Mouse (Mus musculus) intestine, embryonic 16.5 days (tissue): ENCODE measurements around the gene Inip. TPM values are rescaled to one million over a fixed set of nuclear protein-coding genes. Genes with fewer than 3 reads are reported as not detected.

Experiments
- ATAC-seq: fragments of 200-750 bp; cut with Nextera tagmentation; 2 replicates; pipeline ENCODE4 v1.8.0; 2017; ENCODE audit warnings: moderate TSS enrichment, moderate library complexity
- H3K27ac ChIP-seq: fragments of 300-500 bp; sonication (generic); 2 replicates; pipeline ENCODE4 v1.5.1; 2014; ENCODE audit warnings: mild to moderate bottlenecking, low read length
- H3K27me3 ChIP-seq: fragments of 300-500 bp; sonication (generic); replicated peaks from 2 replicates; pipeline ENCODE4 v1.6.1; 2014; ENCODE audit warnings: low read length, control low read depth, mixed read lengths; ENCODE audit not compliant: control insufficient read depth, insufficient read depth
- H3K36me3 ChIP-seq: fragments of 300-500 bp; sonication (generic); 2 replicates; pipeline ENCODE4 v1.6.1; 2014; ENCODE audit warnings: low read length, control low read depth; ENCODE audit not compliant: control insufficient read depth, insufficient read depth
- H3K4me1 ChIP-seq: fragments of 300-500 bp; sonication (generic); 2 replicates; pipeline ENCODE4 v1.6.1; 2014; ENCODE audit warnings: low read length, control low read depth, mixed read lengths; ENCODE audit not compliant: control insufficient read depth, insufficient read depth
- H3K4me2 ChIP-seq: fragments of 300-500 bp; sonication (generic); 2 replicates; pipeline ENCODE4 v1.6.1; 2014; ENCODE audit warnings: low read depth, low read length, control low read depth
- H3K4me3 ChIP-seq: fragments of 300-500 bp; sonication (generic); 2 replicates; pipeline ENCODE4 v1.5.1; 2014; ENCODE audit warnings: mild to moderate bottlenecking, low read length
- H3K9ac ChIP-seq: fragments of 300-500 bp; sonication (generic); 2 replicates; pipeline ENCODE4 v1.6.1; 2014; ENCODE audit warnings: low read depth, low read length
- H3K9me3 ChIP-seq: fragments of 300-500 bp; sonication (generic); 2 replicates; pipeline ENCODE4 v1.6.1; 2016; ENCODE audit warnings: low read length, control low read depth; ENCODE audit not compliant: control insufficient read depth
- WGBS: fragments of 180-500 bp; shearing (Covaris S2); extraction: QIAGEN DNeasy Blood & Tissue Kit; methylation state at CpG from one replicate; pipeline ENCODE4 v1.1.7; 2014; 5-methylcytosine and 5-hydroxymethylcytosine counted together
- polyA plus RNA-seq: library from polyadenylated mRNA; unstranded; fragments of >200 nt; fragmentation: Nextera tagmentation; extraction: Ambion mirVana; gene quantifications from 2 replicates; pipeline ENCODE4 v1.2.1, GENCODE M21; 2015

The Inip gene
- 33.3 and 37.6 TPM in 2 replicates for polyA plus RNA-seq

GRCm38 (mm10) chr4:59801489-59801888 lies at the start of gene Inip:
TSS of gene Inip (minus strand) at chr4:59801589.
- H3K9me3 ChIP-seq, result no peaks in the 10 kb centered on the region
- H3K9ac ChIP-seq, result no peak within 1 kb of the TSS
- no peak within 1 kb of the TSS for H3K4me3 ChIP-seq
- no peak within 1 kb of the TSS for H3K4me2 ChIP-seq
- 0 out of 2 replicates have a peak, but pooled peaks cover 2% of the 10 kb centered on the region for H3K4me1 ChIP-seq
- H3K27ac ChIP-seq, result no peak within 1 kb of the TSS
- no peaks in the 10 kb centered on the region for H3K36me3 ChIP-seq
- no peaks in the 10 kb centered on the region for H3K27me3 ChIP-seq
- no peak for ATAC-seq

GRCm38 (mm10) chr4:59850181-59850580 lies 48.8 kb upstream of the Inip start:
- Histone ChIP-seq H3K9ac (no peak overlapping the region), H3K4me1 (no peaks in the 10 kb centered on the region), H3K27me3 (no peaks in the 10 kb centered on the region), H3K4me2 (no peak overlapping the region), H3K27ac (no peak overlapping the region), H3K9me3 (no peaks in the 10 kb centered on the region), H3K36me3 (no peaks in the 10 kb centered on the region), H3K4me3 (no peak overlapping the region)
- 60% methylated on average over 2 of the region's 2 CpGs for WGBS
- peak; percentile 52; the same call in 1 of the 2 replicates for ATAC-seq

- ATAC-seq, result no peak
- 82% methylated on average over 5 of the region's 5 CpGs for WGBS
- H3K27ac ChIP-seq, result no peak overlapping the region
- no peaks in the 10 kb centered on the region for H3K4me1 ChIP-seq
- H3K36me3 ChIP-seq, result no peaks in the 10 kb centered on the region
- no peak overlapping the region for H3K4me3 ChIP-seq
- H3K9me3 ChIP-seq, result no peaks in the 10 kb centered on the region
- no peaks in the 10 kb centered on the region for H3K27me3 ChIP-seq
- no peak overlapping the region for H3K9ac ChIP-seq
- H3K4me2 ChIP-seq, result no peak overlapping the region
Observed at GRCm38 (mm10) chr4:59847447-59847846, 46.1 kb upstream of the Inip start.

GRCm38 (mm10) chr4:59845245-59845637 lies 43.9 kb upstream of the Inip start:
- Histone ChIP-seq H3K9me3 (no peaks in the 10 kb centered on the region), H3K27ac (no peak overlapping the region), H3K27me3 (no peaks in the 10 kb centered on the region), H3K4me2 (no peak overlapping the region), H3K9ac (no peak overlapping the region), H3K4me3 (no peak overlapping the region), H3K36me3 (no peaks in the 10 kb centered on the region), H3K4me1 (no peaks in the 10 kb centered on the region)
- 76% methylated on average over 3 of the region's 3 CpGs for WGBS
- no peak for ATAC-seq

- Histone ChIP-seq H3K4me2 (no peak overlapping the region), H3K4me3 (no peak overlapping the region), H3K27ac (no peak overlapping the region), H3K36me3 (no peaks in the 10 kb centered on the region), H3K27me3 (no peaks in the 10 kb centered on the region), H3K9ac (no peak overlapping the region), H3K9me3 (no peaks in the 10 kb centered on the region), H3K4me1 (no peaks in the 10 kb centered on the region)
- ATAC-seq, result no peak
- 82% methylated on average over 15 of the region's 15 CpGs for WGBS
Observed at GRCm38 (mm10) chr4:59844460-59845244, 43.3 kb upstream of the Inip start.

GRCm38 (mm10) chr4:59837659-59838058 lies 36.3 kb upstream of the Inip start:
- Histone ChIP-seq H3K9me3 (no peaks in the 10 kb centered on the region), H3K9ac (no peak overlapping the region), H3K4me3 (no peak overlapping the region), H3K4me1 (0 out of 2 replicates have a peak, but pooled peaks cover 3% of the 10 kb centered on the region), H3K27ac (0 out of 2 replicates have a peak overlapping the region, but pooled peaks have one; percentile 27), H3K4me2 (no peak overlapping the region), H3K36me3 (no peaks in the 10 kb centered on the region), H3K27me3 (no peaks in the 10 kb centered on the region)
- 69% methylated on average over 7 of the region's 7 CpGs for WGBS
- no peak for ATAC-seq

GRCm38 (mm10) chr4:59832810-59833209 lies 31.4 kb upstream of the Inip start:
- H3K4me3 ChIP-seq, result no peak overlapping the region
- 0 out of 2 replicates have a peak, but pooled peaks cover 3% of the 10 kb centered on the region for H3K4me1 ChIP-seq
- no peak overlapping the region for H3K27ac ChIP-seq
- 47% methylated on average over 6 of the region's 6 CpGs for WGBS
- no peak overlapping the region for H3K4me2 ChIP-seq
- H3K9ac ChIP-seq, result no peak overlapping the region
- no peak for ATAC-seq
- H3K9me3 ChIP-seq, result no peaks in the 10 kb centered on the region
- H3K36me3 ChIP-seq, result no peaks in the 10 kb centered on the region
- H3K27me3 ChIP-seq, result no peaks in the 10 kb centered on the region

GRCm38 (mm10) chr4:59831038-59831437 lies 29.6 kb upstream of the Inip start:
- no peak overlapping the region for H3K4me3 ChIP-seq
- no peak for ATAC-seq
- no peak overlapping the region for H3K4me2 ChIP-seq
- no peak overlapping the region for H3K27ac ChIP-seq
- H3K36me3 ChIP-seq, result no peaks in the 10 kb centered on the region
- H3K27me3 ChIP-seq, result no peaks in the 10 kb centered on the region
- H3K9me3 ChIP-seq, result no peaks in the 10 kb centered on the region
- H3K9ac ChIP-seq, result no peak overlapping the region
- WGBS, result 69% methylated on average over 5 of the region's 5 CpGs
- H3K4me1 ChIP-seq, result no peaks in the 10 kb centered on the region

- H3K4me1 ChIP-seq, result no peaks in the 10 kb centered on the region
- 70% methylated on average over 4 of the region's 4 CpGs for WGBS
- no peaks in the 10 kb centered on the region for H3K9me3 ChIP-seq
- no peaks in the 10 kb centered on the region for H3K36me3 ChIP-seq
- no peak overlapping the region for H3K4me3 ChIP-seq
- H3K4me2 ChIP-seq, result no peak overlapping the region
- no peak overlapping the region for H3K9ac ChIP-seq
- H3K27me3 ChIP-seq, result no peaks in the 10 kb centered on the region
- ATAC-seq, result no peak
- H3K27ac ChIP-seq, result no peak overlapping the region
Observed at GRCm38 (mm10) chr4:59829072-59829471, 27.7 kb upstream of the Inip start.
